Mouse (Mus musculus) right cerebral cortex, postnatal 10 days (tissue): ENCODE measurements around the gene Hist1h2bk.

Experiments used
- DNase-seq, 2 experiments: peaks; one replicate each; pipeline ENCODE4 v3.0.0; 2021; ENCODE audit warnings: low spot score in 2 of 2

The Hist1h2bk gene

DNA sequence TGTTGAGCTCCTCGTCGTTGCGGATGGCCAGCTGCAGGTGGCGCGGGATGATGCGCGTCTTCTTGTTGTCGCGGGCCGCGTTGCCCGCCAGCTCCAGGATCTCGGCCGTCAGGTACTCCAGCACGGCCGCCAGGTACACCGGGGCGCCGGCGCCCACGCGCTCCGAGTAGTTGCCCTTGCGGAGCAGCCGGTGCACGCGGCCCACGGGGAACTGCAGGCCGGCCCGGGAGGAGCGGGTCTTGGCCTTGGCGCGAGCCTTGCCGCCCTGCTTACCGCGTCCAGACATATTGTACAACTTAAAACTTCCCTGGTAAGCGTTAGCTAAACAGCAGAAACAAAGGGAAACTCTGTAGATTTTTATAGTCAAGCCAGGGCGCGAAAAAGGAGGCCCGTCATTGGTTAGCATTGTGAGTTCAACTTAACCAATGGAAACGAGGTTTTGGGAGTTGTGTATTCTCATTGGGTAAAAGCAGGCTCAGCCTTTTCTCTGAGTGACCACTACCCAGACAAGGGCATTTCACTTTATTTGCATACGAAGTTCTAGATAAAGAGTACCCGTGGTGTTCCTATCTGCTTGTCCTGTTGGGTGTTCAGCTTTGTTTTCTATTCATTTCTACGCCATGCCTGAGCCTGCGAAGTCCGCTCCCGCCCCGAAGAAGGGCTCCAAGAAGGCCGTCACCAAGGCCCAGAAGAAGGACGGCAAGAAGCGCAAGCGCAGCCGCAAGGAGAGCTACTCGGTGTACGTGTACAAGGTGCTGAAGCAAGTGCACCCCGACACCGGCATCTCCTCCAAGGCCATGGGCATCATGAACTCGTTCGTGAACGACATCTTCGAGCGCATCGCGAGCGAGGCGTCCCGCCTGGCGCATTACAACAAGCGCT lies at the start of gene Hist1h2bk, which contains the start of gene Hist1h2ah:
Hist1h2bk (plus strand) TSS at position 604 of the 882 bp plus-strand sequence.
Hist1h2ah (minus strand) TSS at position 302 of the 882 bp plus-strand sequence.
- DNase-seq: peak; percentile 91 to 93

DNA sequence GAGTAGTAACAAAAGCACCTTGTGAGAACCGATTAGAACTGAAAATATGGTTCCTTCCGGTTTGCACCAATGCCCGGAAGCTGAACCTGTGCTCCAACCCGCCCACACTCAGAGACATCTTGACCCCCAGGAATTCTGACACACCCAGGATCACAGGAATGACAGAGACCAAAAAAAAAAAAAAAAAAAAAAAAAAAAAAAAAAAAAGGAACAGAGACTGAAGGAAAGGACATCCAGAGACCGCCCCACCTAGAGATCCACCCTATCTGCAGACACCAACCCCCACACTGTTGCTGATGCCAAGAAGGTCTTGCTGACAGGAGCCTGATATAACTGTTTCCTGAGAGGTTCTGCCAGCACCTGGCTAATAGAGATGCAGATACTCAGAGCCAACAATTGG lies 43.1 kb upstream of the Hist1h2bk start:
- DNase-seq: no peak

DNA sequence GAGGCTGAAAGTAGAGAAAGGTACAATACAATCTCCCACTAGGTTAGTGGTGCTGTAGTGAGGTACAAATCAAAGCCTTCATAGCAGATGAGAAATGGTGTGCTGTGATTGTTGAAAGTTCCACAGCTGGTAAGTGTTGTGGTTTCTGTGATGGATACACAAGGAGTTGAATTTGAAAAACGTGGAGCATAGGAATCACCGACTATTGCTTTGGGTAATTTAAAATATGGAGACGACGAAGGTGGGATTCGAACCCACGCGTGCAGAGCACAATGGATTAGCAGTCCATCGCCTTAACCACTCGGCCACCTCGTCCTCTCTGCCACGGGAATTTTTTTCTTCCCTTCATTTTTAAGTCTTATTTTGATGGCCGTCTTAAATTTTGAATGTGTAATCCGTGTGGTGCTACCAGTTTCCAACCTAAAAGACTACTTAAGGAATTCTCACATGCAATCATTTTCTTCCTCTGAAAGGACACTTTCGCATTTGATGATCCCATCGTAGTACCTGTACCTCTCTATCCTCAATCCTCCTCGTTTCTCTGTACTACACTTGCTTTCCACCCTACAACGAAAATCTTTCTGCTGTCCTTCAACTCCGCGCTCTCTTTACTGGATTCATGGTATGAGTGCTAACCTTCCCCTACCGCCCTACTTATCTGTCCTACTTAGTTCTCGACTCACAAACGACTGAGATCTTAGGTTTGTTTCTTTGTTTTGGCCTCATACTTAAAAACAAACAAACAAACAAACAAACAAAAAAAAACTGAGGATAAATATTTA lies 41.5 kb upstream of the Hist1h2bk start:
- DNase-seq: peak in 1 of 2 experiments; percentile 38

DNA sequence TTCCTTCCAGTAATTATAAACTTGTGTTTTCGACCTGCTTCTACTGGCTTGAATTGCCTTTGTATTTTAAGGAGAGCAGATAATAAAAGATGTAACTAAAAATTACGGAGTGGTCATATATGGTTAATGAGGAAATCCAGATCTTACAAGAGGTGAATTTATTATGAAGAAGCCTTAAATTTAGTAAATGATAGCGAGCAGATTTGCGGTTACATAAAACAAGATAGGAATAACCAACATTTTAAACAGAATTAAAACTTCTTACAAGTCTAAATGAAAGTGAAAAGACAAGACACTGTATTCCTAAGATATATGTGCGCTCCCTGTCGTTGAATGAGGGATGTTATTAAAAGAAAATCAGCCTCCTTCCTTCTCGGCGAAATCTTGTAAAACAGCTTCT lies 40.8 kb upstream of the Hist1h2bk start:
- DNase-seq: no peak

DNA sequence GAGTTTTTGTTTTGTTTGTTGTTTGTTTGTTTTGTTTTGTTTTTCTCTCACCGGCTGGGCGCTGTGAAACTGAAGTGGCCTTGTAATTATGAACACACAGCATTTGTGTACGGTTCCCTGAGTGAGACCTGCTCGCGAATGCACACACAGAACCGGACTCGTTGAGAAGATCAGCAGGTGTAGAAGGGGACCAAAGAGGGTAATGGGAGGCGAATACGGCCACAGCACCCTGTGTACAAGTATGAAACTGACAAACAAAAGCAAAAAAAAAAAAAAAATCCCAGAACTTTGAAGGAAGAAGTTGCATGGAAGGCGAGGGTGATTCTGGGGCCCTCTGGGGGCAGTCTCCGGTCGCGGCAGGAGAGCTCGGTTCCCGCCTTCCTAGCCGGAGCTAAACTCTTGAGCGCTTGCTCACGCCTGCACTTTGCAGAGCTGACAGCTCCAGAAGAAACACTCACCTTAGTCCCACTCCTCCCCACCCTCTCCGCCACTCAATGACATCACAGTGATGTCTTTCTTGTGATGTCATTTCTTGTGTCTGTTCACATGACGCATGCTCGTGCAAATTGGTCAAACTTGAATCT lies 40.2 kb upstream of the Hist1h2bk start:
- DNase-seq: peak in 1 of 2 experiments; percentile 32

DNA sequence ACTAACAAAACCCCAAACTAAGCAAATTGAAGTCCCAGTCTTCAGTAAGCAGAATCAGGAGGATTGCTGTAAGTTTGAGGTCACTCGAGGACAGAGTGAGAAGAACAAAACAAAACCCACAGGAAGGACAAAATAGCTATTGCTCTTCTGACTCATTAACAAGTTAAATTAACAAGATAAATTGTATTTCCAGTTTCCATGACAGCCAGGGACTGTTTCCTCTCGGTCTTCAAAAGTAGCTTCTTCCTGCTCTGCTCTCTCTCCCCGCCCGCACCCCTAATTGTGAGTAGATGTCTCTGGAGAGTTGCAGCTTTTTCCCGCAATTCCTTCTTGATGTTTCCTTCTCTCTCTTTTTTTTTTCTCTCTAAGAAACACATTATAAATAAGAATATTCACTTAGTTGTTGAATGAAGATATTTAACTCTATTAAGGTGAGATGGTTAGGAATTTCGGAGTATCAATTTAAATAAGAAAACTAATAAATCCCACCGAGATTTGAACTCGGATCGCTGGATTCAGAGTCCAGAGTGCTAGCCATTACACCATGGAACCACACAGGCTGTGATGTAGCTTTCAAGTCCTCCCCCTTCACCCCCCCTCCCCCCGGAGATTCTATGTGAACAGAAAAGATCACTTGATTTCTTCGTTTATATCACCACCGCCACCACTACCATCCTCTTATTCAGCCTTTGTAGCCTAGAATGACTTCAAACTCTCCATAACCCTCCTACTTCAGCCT lies 39.4 kb upstream of the Hist1h2bk start:
- no peak for DNase-seq

DNA sequence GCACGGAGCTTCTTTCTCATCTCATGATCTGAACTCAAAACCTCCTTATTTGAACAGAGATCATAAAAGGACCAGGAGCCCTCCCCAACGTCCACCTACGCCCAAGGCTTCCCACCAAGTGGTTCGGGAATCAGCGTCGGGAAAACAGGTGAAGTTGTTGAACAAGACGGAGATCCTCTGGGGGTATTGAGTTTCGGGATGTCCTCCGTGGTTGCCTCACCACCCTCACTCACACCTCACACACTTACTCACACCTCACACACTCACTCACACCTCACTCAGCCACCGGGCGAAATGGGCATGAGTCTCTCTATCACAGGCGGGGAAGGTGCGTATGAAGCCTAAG lies 38.9 kb upstream of the Hist1h2bk start:
- no peak for DNase-seq

DNA sequence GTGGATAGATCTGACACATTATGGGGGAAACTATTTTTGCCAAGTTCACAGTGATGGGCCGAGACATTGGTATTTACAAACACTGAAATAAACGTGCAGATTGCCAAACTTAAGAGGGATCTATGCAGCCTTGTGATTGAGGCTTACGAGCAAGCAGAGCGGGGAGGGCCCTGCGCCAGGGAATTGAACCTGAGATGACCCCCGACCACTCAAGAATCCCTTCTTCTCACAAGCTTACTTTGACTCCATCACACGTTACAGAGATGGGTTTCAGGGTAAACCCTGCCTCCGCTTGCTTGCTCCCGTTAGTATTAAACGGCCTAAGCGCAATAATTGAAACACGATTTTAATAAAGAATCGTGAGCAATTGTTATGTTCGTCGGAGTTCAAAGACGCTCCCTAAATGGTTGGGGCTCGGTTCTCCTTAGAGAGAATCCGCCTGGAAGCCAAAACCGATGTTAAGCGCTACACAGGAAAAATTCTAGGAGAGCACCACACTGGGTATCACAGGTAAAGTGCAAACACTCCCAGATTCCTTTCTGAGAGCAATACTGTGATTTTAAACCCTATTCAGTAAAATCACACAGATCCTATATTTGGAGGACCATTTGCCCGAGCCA lies 38.4 kb upstream of the Hist1h2bk start:
- DNase-seq: no peak

DNA sequence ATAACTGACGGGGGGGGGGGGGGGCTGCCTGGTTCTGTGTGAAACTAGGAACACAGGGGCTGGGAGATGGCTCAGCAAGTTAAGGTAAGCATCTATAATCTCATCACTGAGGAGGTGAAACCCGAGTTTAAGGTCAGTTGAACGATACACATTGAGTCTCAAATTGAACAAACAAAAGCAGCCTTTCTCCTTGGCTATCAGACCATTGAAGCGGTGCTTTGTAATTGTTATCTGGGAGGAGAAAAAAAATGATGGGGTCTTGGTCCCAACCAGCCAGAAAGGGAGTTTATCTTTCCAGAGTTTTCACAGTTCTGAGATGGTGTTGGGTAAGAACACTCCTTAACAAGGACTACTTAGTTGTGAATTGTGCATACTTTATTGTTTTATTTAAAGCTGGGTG lies 37.8 kb upstream of the Hist1h2bk start:
- DNase-seq: no peak

DNA sequence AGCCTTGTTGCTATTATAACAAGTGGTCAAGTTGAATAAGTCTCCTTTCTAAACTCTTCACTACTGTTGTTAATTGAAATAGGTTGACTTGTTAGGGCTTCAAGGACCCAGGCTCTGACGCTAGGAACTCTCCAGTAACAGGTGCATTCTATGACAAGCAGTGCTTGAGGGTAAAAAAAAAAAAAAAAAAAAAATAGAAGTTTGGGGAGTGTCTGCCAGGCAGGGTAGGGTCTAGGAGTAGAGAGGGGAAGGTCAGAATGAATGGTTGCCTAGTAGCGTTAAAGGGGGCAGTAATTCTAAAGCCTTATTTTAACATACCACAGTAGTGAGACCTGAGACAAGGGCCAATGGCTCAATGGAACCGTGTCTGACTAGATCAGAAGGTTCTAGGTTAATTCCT lies 37.3 kb upstream of the Hist1h2bk start:
- no peak for DNase-seq

DNA sequence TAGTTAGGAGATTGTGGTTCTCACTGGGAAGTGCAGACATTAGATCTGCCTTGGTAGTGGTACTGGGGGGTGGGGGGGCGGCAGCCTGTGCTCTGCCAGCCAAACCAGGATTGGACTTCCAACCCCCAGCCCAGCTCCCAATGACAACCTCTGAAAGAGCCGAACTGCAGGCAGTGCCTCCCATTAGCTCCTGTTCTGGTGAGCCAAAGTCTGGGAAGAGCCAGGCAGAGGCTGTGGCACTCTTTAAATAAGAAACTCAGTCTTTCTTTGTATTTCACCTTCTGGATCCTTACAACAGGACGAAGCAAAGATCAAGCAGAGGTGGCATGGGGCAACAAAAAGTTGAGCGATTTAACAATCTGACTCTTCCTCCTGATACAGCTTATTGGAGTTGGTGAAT lies 36.5 kb upstream of the Hist1h2bk start:
- DNase-seq: no peak

DNA sequence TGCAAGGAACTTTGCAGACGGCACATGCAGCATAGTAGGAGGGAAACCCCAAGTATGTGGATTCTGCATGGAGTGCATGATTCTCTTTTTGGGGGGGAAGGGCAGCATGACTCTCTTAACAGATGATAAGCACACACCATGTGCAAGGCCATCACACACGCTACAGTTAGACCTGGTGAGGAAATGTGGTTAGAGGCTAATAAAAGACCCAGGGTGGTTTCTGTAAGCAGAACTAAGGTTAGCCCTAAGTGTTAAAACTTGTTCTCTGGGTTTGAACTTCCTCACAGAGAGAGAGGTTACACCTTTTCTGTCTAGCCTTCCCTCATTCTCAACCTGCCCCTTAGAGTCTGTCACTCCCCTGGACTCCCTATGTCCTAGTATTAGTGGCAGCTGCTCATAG lies 34.3 kb upstream of the Hist1h2bk start:
- no peak for DNase-seq

DNA sequence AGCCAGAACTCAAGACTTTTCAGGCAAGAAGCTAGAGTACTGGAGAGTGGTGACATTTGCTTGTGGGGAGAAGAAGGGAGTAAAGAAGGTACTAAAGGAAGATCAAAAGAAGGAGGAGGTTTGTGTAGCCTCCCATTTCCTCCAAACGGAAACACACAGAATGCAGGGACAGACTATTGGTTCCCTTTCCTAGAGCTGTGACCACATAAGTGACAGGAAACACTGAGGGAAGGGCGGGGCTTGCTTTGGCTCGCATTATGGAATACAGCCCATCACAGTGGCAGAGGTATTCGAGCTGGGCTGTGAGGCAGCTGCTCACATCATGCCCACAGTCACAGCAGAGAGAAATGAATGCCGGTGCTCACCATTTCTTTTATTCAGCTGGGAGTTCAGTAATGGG lies 33.8 kb upstream of the Hist1h2bk start:
- DNase-seq: no peak

DNA sequence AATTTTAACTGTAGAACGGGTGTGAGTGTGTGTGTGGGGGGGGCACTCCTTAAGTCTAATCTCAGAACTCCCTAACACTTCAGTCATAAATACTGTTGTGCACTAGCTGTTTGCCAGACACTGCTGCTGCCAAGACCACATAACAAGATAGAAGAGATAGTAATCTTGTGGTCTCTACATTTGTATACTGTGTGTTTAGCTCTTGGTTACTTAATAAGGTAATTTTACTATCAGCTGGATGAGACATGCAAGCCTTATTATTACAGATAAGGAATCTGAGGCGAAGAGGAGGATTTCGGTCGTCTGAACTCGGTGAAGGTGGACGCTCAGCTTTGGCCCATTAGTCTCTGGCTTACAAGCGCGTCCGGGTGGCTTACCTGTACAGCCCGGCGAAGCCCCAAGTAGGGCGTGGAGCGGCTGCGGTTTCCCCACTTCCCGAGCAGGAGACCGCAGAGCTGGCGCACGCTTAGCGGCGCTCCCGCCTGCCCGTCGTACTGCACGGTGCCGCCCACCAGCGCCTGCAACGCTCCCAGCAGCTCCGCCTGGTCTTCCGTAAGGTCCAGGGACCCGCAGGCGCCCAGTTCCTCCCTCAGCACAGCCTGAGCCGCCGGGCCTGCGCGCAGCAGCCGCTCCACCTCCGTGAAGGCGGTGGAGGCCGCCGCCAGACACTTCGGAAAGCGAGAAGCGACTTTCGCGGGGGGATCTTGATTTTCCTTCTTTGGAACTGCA lies 29.9 kb upstream of the Hist1h2bk start:
- DNase-seq: no peak

DNA sequence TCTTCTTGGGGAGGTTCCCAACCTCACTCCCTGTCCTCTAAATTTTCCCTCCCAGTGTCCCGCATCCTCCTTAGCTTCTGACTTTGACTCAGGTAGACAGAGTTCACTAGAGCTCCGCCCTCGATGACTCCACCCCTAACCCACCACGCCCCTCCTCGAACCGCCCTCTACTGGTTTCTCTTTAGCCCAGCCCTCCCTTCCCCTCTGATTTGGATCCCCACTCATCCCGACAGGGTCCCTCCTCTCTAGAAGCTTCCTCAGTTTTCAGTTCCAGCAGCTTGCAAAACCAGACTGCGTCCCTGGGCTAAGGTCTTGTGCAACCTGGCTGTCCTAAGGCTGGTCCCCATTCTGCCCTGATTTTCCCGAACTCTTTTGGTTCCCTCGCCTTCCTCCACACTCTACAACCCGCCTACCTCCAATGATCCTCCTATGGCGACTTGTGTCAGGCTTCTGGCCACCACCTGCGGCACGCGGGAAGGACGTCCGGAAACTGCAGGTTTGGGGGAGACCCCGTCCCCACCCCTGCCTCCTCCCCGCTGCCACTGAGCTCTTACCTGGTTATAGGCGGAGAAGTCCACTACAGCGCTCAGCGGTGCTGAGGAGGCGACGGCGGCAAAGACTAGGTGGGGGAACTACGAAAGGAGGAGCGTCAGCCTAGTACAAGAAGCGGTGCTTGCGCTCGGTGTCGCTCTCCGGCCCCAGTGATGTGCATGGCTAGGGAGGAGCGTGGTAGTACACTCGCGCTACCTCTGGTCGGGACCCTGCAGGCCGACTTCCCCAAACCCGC lies 29.1 kb upstream of the Hist1h2bk start:
- DNase-seq: no peak

DNA sequence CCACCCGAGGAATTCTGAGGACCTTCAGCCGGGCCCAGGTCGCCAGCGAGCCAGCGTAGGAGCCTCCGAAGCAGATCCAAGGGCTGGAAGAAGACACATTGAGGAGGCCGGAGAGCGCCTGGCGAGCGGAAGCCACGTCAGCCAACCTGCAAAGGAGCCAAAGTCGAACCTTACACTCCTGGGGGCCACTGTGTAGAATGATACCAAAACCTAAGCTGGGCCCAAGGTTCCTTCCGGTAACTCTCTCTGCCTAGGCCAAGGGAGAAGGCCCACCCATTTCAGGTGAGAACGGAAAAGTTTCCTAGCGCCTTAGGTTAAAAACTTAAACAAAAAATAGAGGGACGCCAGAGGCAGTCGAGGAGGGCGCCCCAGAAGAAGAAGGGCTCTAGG lies 28.6 kb upstream of the Hist1h2bk start:
- DNase-seq: no peak

DNA sequence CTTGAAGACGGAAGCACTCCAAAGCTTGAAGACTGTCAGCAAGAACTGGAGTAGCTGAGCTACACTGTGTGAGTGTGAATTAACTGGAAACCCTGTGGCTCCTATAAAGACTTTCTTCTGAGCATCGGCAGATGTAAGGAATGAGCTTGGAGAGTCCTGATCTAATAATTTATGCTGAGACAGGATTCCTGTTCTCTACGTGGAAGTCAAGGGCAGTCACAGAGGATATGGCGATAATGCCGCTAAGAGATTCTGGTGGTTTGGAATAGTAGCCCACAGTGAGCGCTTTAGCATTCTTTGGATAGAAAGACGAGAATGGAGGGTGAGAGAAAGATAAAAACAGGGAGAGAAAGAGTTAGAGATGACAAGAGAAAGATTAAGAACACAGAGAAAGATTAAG lies 27.8 kb upstream of the Hist1h2bk start:
- DNase-seq: no peak

DNA sequence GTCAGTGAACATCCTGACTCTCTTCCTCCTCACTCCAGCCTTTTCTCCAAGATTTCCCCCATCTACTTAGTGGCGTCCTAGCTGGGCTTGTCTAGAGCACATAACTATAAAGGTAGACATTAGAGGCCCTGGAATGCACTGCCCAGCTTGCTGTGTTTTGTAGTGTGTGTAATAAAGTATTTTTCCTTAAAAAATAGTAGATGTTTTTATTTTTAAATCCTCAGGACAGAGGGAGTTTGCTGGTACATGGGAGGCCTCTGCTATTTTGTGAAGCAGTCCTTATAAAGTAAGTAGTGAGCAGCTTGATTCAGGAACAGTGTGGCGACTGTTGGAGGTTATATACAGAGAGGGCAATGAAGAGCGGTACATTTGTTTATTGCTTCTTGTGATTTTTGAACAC lies 27.0 kb upstream of the Hist1h2bk start:
- no peak for DNase-seq

DNA sequence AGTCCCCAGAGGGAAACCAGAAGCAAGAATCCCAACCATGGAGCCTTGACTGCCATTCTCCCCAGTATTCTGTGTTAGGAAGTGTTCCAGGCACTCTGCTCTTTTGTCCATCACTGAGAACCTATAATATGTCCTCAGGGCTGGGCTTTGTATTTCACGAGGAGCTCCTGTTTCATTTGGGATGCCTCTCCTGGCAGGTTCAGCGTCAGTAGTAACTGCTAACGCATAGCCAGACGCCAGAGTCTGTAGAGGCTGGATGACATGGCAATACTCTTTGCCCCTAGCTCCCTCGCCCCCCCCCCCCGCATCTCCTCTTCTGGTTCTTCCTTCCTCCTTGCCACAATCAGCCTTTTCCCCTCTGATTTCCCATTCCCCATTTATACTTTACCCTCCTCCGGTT lies 26.0 kb upstream of the Hist1h2bk start, which contains the start of gene Prss16:
Prss16 (minus strand) TSS at position 101 of the 400 bp plus-strand sequence.
- no peak for DNase-seq

DNA sequence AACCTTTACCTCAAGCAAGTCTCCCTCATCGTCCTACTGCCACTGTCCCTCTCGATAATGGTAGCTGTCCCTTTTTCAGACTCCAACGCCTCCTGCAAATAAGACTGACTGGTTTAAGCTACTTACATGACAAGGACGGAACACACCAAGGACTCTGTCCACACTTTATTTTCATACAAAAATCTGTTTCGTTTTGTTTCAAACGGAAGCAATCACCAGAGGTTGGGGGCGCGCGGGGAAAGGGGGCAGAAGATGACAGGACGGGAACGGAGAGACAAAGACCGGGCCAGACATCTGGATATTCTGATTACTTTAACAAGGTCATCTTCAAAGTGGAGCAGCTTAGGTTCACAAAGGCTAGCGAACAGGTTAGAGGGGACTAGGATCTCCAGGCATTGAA lies 22.0 kb upstream of the Hist1h2bk start:
- no peak for DNase-seq
